Mouse (Mus musculus) olfactory bulb, adult 2 months (tissue): ENCODE measurements at regions not wholly inside any gene's neighbourhood (a gene's known extent, or its start where the extent isn't known, plus 50 kb on each side); places are given as distances from the start of the nearest gene placed in this dataset.

Experiments used
- CTCF ChIP-seq: fragments of 200-500 bp; IDR thresholded peaks from 2 replicates; pipeline ENCODE4 v1.5.1; 2012; ENCODE audit warnings: low read depth, mild to moderate bottlenecking, low read length, moderate library complexity; ENCODE audit not compliant: insufficient read depth
- POLR2A ChIP-seq: fragments of 200-500 bp; IDR thresholded peaks from 2 replicates; pipeline ENCODE4 v1.6.1; 2012; ENCODE audit warnings: mild to moderate bottlenecking, low read depth, low read length, moderate library complexity; ENCODE audit not compliant: insufficient read depth

GRCm38 (mm10) chr1:137464971-137465370 is 504.7 kb upstream of the Nr5a2 start:
- TF ChIP-seq POLR2A = no peak
- TF ChIP-seq CTCF = no peak
